ENCODE assay signal across 8 mouse cellular contexts in the genomic region with DNA sequence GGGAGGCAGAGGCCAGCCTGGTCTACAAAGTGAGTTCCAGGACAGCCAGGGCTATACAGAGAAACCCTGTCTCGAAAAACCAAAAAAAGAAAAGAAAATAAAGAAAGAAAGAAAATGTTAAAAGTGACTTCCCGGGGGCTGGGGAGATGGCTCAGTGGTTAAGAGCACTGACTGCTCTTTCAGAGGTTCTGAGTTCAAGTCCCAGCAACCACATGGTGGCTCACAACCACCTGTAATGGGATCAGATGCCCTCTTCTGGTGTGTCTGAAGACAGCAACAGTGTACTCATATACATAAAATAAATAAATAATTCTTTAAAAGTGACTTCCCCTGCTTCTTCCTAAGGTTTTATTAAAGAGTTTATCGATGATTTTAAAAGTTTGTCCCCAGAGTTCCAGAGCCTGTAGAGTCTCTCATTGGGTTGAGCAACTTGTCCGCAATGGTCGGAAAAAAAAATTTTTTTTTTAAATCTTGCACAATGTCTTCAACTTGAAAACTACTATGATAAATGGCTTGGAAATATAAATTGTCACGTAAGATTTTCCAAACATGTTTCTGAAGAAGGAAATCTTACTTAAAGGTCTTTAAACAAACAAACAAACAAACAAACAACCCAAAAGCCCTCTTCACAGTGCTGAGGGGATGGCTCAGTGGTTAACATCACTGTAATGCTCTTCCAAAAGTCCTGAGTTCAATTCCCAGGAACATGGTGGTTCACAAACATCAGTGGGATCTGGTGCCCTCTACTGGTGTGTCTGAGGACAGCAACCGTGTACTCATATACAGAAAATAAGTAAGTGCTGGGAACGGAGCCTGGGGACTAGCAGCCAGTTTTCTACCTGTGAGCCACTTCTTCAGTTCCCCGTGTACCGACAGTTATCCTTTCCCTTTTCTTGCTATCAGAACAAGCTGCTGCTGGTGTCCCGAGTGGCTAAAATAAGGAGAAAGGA. TPM values are rescaled to one million over a fixed set of nuclear protein-coding genes. Genes with fewer than 3 reads are reported as not detected.
DNase-seq lines count a peak whose midpoint lies in the region; ATAC-seq and TF ChIP-seq lines count a peak whose summit lies in the region.

No protein-coding gene starts in this region.

- no peak overlapping the region for H3K27ac ChIP-seq in hindbrain, postnatal 0 days
- no peak overlapping the region for H3K27ac ChIP-seq in lung, postnatal 0 days (ENCODE audit: low read length)

- H3K9ac ChIP-seq in hindbrain, postnatal 0 days (replicated peaks; ENCODE audit: low read length), result no peak overlapping the region
- no peak overlapping the region for H3K9ac ChIP-seq in lung, postnatal 0 days (replicated peaks; ENCODE audit: low read depth)

- DNase-seq in gastrocnemius, adult 18-20 months (ENCODE audit: low spot score), result peak; percentile 4
- DNase-seq in gastrocnemius, postnatal 4 days (ENCODE audit: low spot score in 2 of 2), result no peak
- peak; percentile 28 for DNase-seq in CD4-positive helper T cell, adult 2 months (ENCODE audit: low read depth, low spot score)
- DNase-seq in cerebellum, postnatal 14 days, result peak; percentile 22 to 30
- DNase-seq in hindbrain, postnatal 0 days (ENCODE audit: low spot score), result no peak
- peak; percentile 42 for DNase-seq in lung, postnatal 0 days (ENCODE audit: low spot score)
- peak; percentile 10 for DNase-seq in thymus, postnatal 0 days (ENCODE audit: low spot score)
- DNase-seq in yolk sac, embryonic 10.5 days (ENCODE audit: low spot score), result no peak

- H3K9me3 ChIP-seq in hindbrain, postnatal 0 days (ENCODE audit: low read length), result no peaks in the 10 kb centered on the region
- no peaks in the 10 kb centered on the region for H3K9me3 ChIP-seq in lung, postnatal 0 days (ENCODE audit: low read length)

- no peak overlapping the region for H3K4me3 ChIP-seq in hindbrain, postnatal 0 days (ENCODE audit: low read length)
- H3K4me3 ChIP-seq in lung, postnatal 0 days (ENCODE audit: low read depth, low read length), result 0 out of 2 replicates have a peak overlapping the region, but pooled peaks have one; percentile 95

- ATAC-seq in hindbrain, postnatal 0 days, result no peak
- ATAC-seq in lung, postnatal 0 days, result no peak

- peak overlapping the region; percentile 29; the same call in 1 of the 2 replicates for H3K4me2 ChIP-seq in hindbrain, postnatal 0 days (ENCODE audit: low read depth, low read length)
- H3K4me2 ChIP-seq in lung, postnatal 0 days (replicated peaks; ENCODE audit: low read depth, low read length), result peak overlapping the region; percentile 37; the same call in 1 of the 2 replicates

- WGBS in hindbrain, postnatal 0 days, result 70% methylated on average over 11 of the region's 11 CpGs
- 55% methylated on average over 11 of the region's 11 CpGs for WGBS in lung, postnatal 0 days

- H3K27me3 ChIP-seq in hindbrain, postnatal 0 days (ENCODE audit: insufficient read depth, low read length), result no peaks in the 10 kb centered on the region
- H3K27me3 ChIP-seq in lung, postnatal 0 days (replicated peaks; ENCODE audit: insufficient read depth, low read length), result no peaks in the 10 kb centered on the region

- TF ChIP-seq EP300 in lung, postnatal 0 days (IDR thresholded peaks at IDR 0.05), result no peak

- no peaks in the 10 kb centered on the region for H3K36me3 ChIP-seq in hindbrain, postnatal 0 days (ENCODE audit: insufficient read depth, low read length)
- H3K36me3 ChIP-seq in lung, postnatal 0 days (ENCODE audit: insufficient read depth, low read length), result no peaks in the 10 kb centered on the region

- H3K4me1 ChIP-seq in hindbrain, postnatal 0 days (ENCODE audit: insufficient read depth, low read length), result no peaks in the 10 kb centered on the region
- no peaks in the 10 kb centered on the region for H3K4me1 ChIP-seq in lung, postnatal 0 days (ENCODE audit: insufficient read depth, low read depth, low read length)

- TF ChIP-seq CTCF in hindbrain, postnatal 0 days (IDR thresholded peaks at IDR 0.05; ENCODE audit: low read depth), result peak; percentile 37; the same call in 1 of the 2 replicates
- peak; percentile 44 for TF ChIP-seq CTCF in lung, postnatal 0 days (IDR thresholded peaks at IDR 0.05)

RNA-seq across cellular contexts. Expression of a gene that starts 0.8 kb away (rescaled TPM):
- 1 to 10 TPM; 3.5 to 4.2 TPM for total RNA-seq in gastrocnemius, adult 18-20 months (2021)
- total RNA-seq in gastrocnemius, postnatal 4 days (2021), result 10 to 100 TPM; 18.6 to 18.7 TPM
- 21.6 and 26.6 TPM in 2 replicates for total RNA-seq in hindbrain, postnatal 0 days (2014; rRNA removed)
- polyA plus RNA-seq in hindbrain, postnatal 0 days (2015; fragmentation: Nextera tagmentation; extraction: Ambion mirVana), result 14.8 and 15.4 TPM in 2 replicates
- polyA plus RNA-seq in lung, postnatal 0 days (2015; fragmentation: Nextera tagmentation; extraction: Ambion mirVana), result 10.5 and 13.4 TPM in 2 replicates
- 38.3 and 42.1 TPM in 2 replicates for polyA plus RNA-seq in thymus, postnatal 0 days (2015; fragmentation: Nextera tagmentation; extraction: Ambion mirVana)

RNA-seq across cellular contexts. Expression of a gene that starts 37.1 kb away (rescaled TPM):
- total RNA-seq in gastrocnemius, adult 18-20 months (2021), result under 1 TPM; 0.53 to 0.93 TPM
- 1 to 10 TPM; 2.9 to 3.1 TPM for total RNA-seq in gastrocnemius, postnatal 4 days (2021)
- 0.63 TPM in 1 of 2 replicates, not detected in the other for total RNA-seq in hindbrain, postnatal 0 days (2014; rRNA removed)
- 0.60 and 0.63 TPM in 2 replicates for polyA plus RNA-seq in hindbrain, postnatal 0 days (2015; fragmentation: Nextera tagmentation; extraction: Ambion mirVana)
- polyA plus RNA-seq in lung, postnatal 0 days (2015; fragmentation: Nextera tagmentation; extraction: Ambion mirVana), result 5.2 and 5.5 TPM in 2 replicates
- 5.0 TPM in 2 replicates for polyA plus RNA-seq in thymus, postnatal 0 days (2015; fragmentation: Nextera tagmentation; extraction: Ambion mirVana)

RNA-seq across cellular contexts. Expression of a gene that starts 41.9 kb away (rescaled TPM):
- 10 to 100 TPM; 30.5 to 35.0 TPM for total RNA-seq in gastrocnemius, adult 18-20 months (2021)
- 10 to 100 TPM; 90.1 to 92.8 TPM for total RNA-seq in gastrocnemius, postnatal 4 days (2021)
- 37.4 and 42.7 TPM in 2 replicates for total RNA-seq in hindbrain, postnatal 0 days (2014; rRNA removed)
- polyA plus RNA-seq in hindbrain, postnatal 0 days (2015; fragmentation: Nextera tagmentation; extraction: Ambion mirVana), result 50.1 and 53.8 TPM in 2 replicates
- polyA plus RNA-seq in lung, postnatal 0 days (2015; fragmentation: Nextera tagmentation; extraction: Ambion mirVana), result 41.6 and 50.5 TPM in 2 replicates
- 26.2 and 28.6 TPM in 2 replicates for polyA plus RNA-seq in thymus, postnatal 0 days (2015; fragmentation: Nextera tagmentation; extraction: Ambion mirVana)

Comparison
In these comparisons a context has a peak if more than half of its experiments do, and no peak if none do; other contexts are left out.
1. DNase-seq: peak in gastrocnemius, adult 18-20 months (single experiment), CD4-positive helper T cell, adult 2 months (single experiment), cerebellum, postnatal 14 days (2 of 2), lung, postnatal 0 days (single experiment) and thymus, postnatal 0 days (single experiment); none in gastrocnemius, postnatal 4 days (0 of 2), hindbrain, postnatal 0 days (single experiment) and yolk sac, embryonic 10.5 days (single experiment).